Mouse (Mus musculus): Measurements from ENCODE around the gene Spopl. TPM values are rescaled to one million over a fixed set of nuclear protein-coding genes. Genes with fewer than 3 reads are reported as not detected.
"Not testable (repeated sequence)": the region's sequence is repeated elsewhere in the genome, so short reads cannot be mapped to it uniquely, and the experiment has no call there.

Spopl gene
- polyA plus RNA-seq, 1 experiment from 2014 or later, result 10.9 TPM

DNA sequence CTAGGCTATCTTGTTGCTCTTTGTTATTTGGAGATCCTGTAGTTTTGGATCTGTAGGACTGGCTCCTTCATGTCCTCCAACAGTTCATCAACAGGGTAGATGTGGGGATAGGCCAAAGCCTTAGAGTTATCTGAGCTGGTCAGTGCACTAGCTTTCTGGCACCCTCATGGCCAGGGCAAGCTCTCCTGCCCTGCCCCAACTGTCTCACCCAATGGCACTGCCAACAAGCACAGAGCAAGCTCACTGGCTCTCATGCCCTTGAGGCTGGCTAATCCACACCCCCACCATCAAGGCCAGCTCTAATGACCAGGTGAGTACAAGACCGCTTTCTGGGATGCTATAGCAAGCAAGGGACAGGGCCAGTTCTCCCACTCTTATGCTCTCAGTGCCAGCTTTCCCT lies 24.7 kb downstream of the Spopl start:
- ATAC-seq (ENCODE audit: insufficient read depth, low FRiP score, low read depth), result no peak
- H3K9me3 ChIP-seq, result no peaks in the 10 kb centered on the region
- no peak overlapping the region for H3K27ac ChIP-seq
- H3K27me3 ChIP-seq (replicated peaks), result no peaks in the 10 kb centered on the region
- H3K4me2 ChIP-seq, result no peak overlapping the region
- WGBS, result 92% methylated on average over 1 of the region's 1 CpGs
- H3K4me1 ChIP-seq, result no peaks in the 10 kb centered on the region
- H3K9ac ChIP-seq, result no peak overlapping the region
- H3K36me3 ChIP-seq, result no peaks in the 10 kb centered on the region
- no peak overlapping the region for H3K4me3 ChIP-seq (replicated peaks)

DNA sequence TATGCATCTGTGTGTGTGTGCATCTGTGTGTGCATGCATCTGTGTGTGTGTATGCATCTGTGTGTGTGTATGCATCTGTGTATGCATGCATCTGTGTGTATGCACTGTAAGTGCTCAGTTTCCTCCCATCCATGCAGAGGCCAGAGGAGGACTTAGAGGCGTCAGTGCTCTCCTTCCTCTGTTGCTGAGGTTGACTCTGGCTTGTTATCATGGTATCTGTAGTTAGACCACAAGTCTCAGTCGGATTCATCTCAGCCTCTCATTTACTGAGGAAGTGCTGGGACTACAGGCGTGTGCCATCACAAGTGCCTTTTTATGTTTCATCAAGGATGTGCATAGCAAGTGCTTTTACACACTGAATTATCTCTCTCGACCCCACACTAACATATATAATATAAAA lies 31.9 kb downstream of the Spopl start:
- H3K27ac ChIP-seq, result no peak overlapping the region
- no peak overlapping the region for H3K9ac ChIP-seq
- no peak overlapping the region for H3K4me3 ChIP-seq (replicated peaks)
- H3K27me3 ChIP-seq (replicated peaks), result no peaks in the 10 kb centered on the region
- H3K36me3 ChIP-seq, result no peaks in the 10 kb centered on the region
- 90% methylated on average over 4 of the region's 4 CpGs for WGBS
- no peak for ATAC-seq (ENCODE audit: insufficient read depth, low FRiP score, low read depth)
- no peaks in the 10 kb centered on the region for H3K4me1 ChIP-seq
- no peak overlapping the region for H3K4me2 ChIP-seq
- no peaks in the 10 kb centered on the region for H3K9me3 ChIP-seq

GRCm38 (mm10) chr2:23527717-23528116 lies 44.2 kb downstream of the Spopl start:
- H3K36me3 ChIP-seq, result peaks cover 17% of the 10 kb centered on the region; the same call in 1 of the 2 replicates
- ATAC-seq (ENCODE audit: insufficient read depth, low FRiP score, low read depth); H3K4me3 ChIP-seq (replicated peaks); H3K4me1 ChIP-seq; H3K27me3 ChIP-seq (replicated peaks); H3K9me3 ChIP-seq; H3K9ac ChIP-seq; H3K4me2 ChIP-seq; H3K27ac ChIP-seq: not testable (repeated sequence)
- 93% methylated on average over 2 of the region's 2 CpGs for WGBS

GRCm38 (mm10) chr2:23505141-23505540 lies 66.8 kb downstream of the Spopl start:
- 90% methylated on average over 3 of the region's 3 CpGs for WGBS
- Histone ChIP-seq H3K4me1 (no peaks in the 10 kb centered on the region), H3K4me2 (no peak overlapping the region), H3K27me3 (replicated peaks) (no peaks in the 10 kb centered on the region), H3K9me3 (no peaks in the 10 kb centered on the region), H3K36me3 (no peaks in the 10 kb centered on the region), H3K9ac (no peak overlapping the region), H3K27ac (no peak overlapping the region), H3K4me3 (replicated peaks) (no peak overlapping the region)
- no peak for ATAC-seq (ENCODE audit: insufficient read depth, low FRiP score, low read depth)

DNA sequence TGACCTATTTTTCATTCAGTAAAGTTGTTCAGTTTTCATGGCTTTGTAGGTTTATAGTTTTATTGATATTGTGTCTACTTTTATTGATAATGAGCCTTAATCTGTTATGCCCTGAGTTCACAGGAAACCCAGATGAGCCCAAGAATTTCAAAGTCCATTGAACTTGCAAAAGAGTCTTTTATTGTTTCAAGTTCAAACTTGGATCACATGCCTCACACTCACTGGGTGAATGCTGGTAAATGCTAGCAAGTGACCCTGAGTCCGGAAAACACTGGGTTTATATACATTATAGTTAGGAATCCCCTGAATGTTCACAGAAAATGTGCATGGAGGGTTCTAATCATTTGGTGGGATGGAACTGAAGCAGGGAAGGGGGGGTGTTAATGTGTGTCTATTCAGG lies 90.2 kb downstream of the Spopl start:
- H3K27ac ChIP-seq, result no peak overlapping the region
- H3K36me3 ChIP-seq, result no peaks in the 10 kb centered on the region
- H3K9ac ChIP-seq, result no peak overlapping the region
- no peaks in the 10 kb centered on the region for H3K27me3 ChIP-seq (replicated peaks)
- no peak for ATAC-seq (ENCODE audit: insufficient read depth, low FRiP score, low read depth)
- 71% methylated on average over 1 of the region's 1 CpGs for WGBS
- H3K4me2 ChIP-seq, result no peak overlapping the region
- no peaks in the 10 kb centered on the region for H3K4me1 ChIP-seq
- H3K9me3 ChIP-seq, result no peaks in the 10 kb centered on the region
- H3K4me3 ChIP-seq (replicated peaks), result no peak overlapping the region

- Histone ChIP-seq H3K4me1 (no peaks in the 10 kb centered on the region), H3K4me2 (no peak overlapping the region), H3K36me3 (no peaks in the 10 kb centered on the region), H3K4me3 (replicated peaks) (no peak overlapping the region), H3K27ac (no peak overlapping the region), H3K9ac (no peak overlapping the region), H3K9me3 (no peaks in the 10 kb centered on the region), H3K27me3 (replicated peaks) (no peaks in the 10 kb centered on the region)
- WGBS, result 79% methylated on average over 1 of the region's 1 CpGs
- ATAC-seq (ENCODE audit: insufficient read depth, low FRiP score, low read depth), result no peak
Observed at GRCm38 (mm10) chr2:23467471-23467870, 104.4 kb downstream of the Spopl start.

GRCm38 (mm10) chr2:23457452-23457851 lies 114.5 kb downstream of the Spopl start:
- Histone ChIP-seq H3K4me3 (replicated peaks) (no peak overlapping the region), H3K4me1 (no peaks in the 10 kb centered on the region), H3K4me2 (no peak overlapping the region), H3K9me3 (no peaks in the 10 kb centered on the region), H3K27ac (no peak overlapping the region), H3K36me3 (no peaks in the 10 kb centered on the region), H3K9ac (no peak overlapping the region), H3K27me3 (replicated peaks) (no peaks in the 10 kb centered on the region)
- ATAC-seq (ENCODE audit: insufficient read depth, low FRiP score, low read depth), result no peak

All from stomach, embryonic 15.5 days (tissue).